Mouse (Mus musculus): ENCODE data around the gene Plpp4. TPM values are rescaled to one million over a fixed set of nuclear protein-coding genes. Genes with fewer than 3 reads are reported as not detected.

The Plpp4 gene
- polyA plus RNA-seq (2015; fragmentation: Nextera tagmentation; extraction: Ambion mirVana), result 0.28 and 0.54 TPM in 2 replicates

DNA sequence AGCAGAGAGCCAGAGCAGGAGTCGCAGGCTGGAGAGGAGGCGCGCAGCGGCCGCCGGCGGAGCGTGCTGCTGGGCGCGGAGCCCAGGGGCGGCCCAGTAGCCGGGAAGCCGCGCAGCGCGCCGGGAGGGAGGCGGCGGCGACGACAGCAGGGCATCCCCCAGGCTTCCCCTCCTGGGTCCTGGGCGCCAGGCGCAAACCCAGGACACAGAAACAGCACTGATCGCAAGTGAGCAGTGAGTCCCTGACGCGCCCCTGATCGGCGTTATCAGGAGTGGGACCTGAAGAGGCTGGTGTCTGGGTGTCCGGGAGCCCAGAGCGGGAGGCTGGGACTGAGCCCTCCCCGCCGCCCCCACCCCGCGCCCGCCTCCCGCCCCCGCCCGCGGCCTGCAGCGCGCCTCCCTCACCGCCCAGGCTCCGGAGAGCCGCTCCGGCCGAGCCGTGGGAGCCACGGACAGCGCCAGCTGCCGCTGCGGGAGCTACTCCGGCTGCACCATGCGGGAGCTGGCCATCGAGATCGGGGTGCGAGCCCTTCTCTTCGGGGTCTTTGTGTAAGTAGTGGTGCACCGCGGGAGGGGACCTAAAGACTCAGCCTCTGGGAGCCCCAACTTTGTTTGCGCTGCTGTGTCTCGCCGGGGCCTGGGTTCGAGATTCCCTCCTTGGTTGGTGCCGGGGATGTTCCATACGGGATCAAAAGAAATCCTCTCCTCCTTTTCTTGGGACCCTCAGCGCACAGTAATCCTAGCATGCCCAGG lies at the start of gene Plpp4:
TSS of gene Plpp4 (plus strand) at position 411 of the 753 bp plus-strand sequence.
- H3K9ac ChIP-seq (ENCODE audit: low read length), result peak within 1 kb of the TSS; percentile 29; the same call in 1 of the 2 replicates
- H3K4me1 ChIP-seq (replicated peaks; ENCODE audit: control insufficient read depth, insufficient read depth, low read length), result no peaks in the 10 kb centered on the region
- H3K4me2 ChIP-seq (ENCODE audit: low read depth, low read length), result peak within 1 kb of the TSS; percentile 73
- peak within 1 kb of the TSS; percentile 43 for H3K4me3 ChIP-seq (ENCODE audit: low read length)
- no peaks in the 10 kb centered on the region for H3K36me3 ChIP-seq (ENCODE audit: control insufficient read depth, insufficient read depth, low read length)
- H3K27me3 ChIP-seq (ENCODE audit: control insufficient read depth, insufficient read depth, low read depth, low read length), result peaks cover 37% of the 10 kb centered on the region
- no peaks in the 10 kb centered on the region for H3K9me3 ChIP-seq (ENCODE audit: control insufficient read depth, low read length)
- 2% methylated on average over 44 of the region's 66 CpGs for WGBS
- H3K27ac ChIP-seq (ENCODE audit: low read length), result no peak within 1 kb of the TSS
- peak; percentile 89 for ATAC-seq (ENCODE audit: low read depth)

DNA sequence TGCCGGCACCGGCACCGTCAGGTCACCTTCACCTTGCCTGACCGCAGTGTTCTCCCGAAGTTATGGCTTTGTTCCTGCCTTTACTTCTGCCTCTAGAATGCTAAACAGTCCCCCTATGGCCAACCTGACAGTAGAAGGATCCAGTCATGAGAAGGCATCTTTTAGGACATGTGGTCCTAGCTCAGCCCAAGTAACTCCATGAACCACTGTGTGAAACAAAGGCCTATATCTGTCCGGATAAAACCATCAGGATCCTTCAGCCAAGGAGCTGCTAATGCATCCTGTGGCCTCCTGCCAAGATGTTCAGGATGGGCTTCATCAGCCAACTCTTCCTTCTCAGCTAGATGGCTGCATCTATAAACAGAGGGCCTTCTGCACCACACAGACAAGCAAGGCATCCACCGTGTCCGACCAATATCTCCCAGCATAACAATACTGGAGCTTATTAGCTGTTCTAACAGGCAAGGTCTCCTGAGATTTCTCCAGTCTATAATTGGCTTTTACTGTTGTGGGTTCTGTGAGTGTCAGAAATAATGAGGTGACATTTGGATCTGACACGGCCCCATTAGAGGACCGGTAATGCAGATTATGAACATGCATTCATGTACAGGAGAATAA lies 40.8 kb upstream of the Plpp4 start:
- ATAC-seq (ENCODE audit: low read depth), result no peak
- H3K9me3 ChIP-seq (ENCODE audit: control insufficient read depth, low read length), result no peaks in the 10 kb centered on the region
- H3K27ac ChIP-seq (ENCODE audit: low read length), result no peak overlapping the region
- H3K27me3 ChIP-seq (ENCODE audit: control insufficient read depth, insufficient read depth, low read depth, low read length), result no peaks in the 10 kb centered on the region
- H3K36me3 ChIP-seq (ENCODE audit: control insufficient read depth, insufficient read depth, low read length), result no peaks in the 10 kb centered on the region
- WGBS, result 66% methylated on average over 10 of the region's 10 CpGs
- no peaks in the 10 kb centered on the region for H3K4me1 ChIP-seq (replicated peaks; ENCODE audit: control insufficient read depth, insufficient read depth, low read length)
- H3K9ac ChIP-seq (ENCODE audit: low read length), result no peak overlapping the region
- no peak overlapping the region for H3K4me3 ChIP-seq (ENCODE audit: low read length)
- H3K4me2 ChIP-seq (ENCODE audit: low read depth, low read length), result no peak overlapping the region

DNA sequence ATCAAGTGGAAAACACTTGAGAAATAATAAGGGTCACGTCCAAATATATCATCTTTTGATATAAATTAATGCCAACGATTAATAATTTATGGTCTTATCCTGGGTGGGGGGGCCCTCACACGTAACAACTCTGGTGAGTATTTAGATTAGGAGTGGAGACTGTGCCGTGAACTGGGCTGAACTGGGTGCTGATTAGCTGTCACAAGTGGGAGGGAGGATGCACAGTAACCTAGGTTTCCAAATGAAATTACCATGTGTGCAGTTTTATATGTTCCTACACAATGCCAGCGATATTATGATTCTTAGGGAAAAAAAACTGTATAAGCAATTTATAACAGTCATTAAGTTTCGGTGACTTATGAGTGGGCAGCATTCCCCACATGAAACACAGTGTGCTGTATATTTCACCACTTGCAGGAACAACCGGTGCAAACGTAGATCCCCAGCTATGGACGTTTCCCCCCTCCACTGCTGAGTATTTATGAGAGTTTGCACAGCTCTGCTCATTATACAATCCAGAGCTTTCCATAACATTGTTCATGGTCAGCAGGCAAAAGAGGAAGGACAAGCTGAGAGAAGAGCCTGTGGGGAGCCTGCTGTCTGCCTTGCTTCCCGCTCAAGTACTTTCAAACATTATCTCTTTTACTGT lies 40.2 kb upstream of the Plpp4 start:
- no peaks in the 10 kb centered on the region for H3K36me3 ChIP-seq (ENCODE audit: control insufficient read depth, insufficient read depth, low read length)
- H3K27me3 ChIP-seq (ENCODE audit: control insufficient read depth, insufficient read depth, low read depth, low read length), result no peaks in the 10 kb centered on the region
- H3K9ac ChIP-seq (ENCODE audit: low read length), result no peak overlapping the region
- no peak overlapping the region for H3K27ac ChIP-seq (ENCODE audit: low read length)
- no peak overlapping the region for H3K4me3 ChIP-seq (ENCODE audit: low read length)
- no peak for ATAC-seq (ENCODE audit: low read depth)
- H3K4me2 ChIP-seq (ENCODE audit: low read depth, low read length), result no peak overlapping the region
- no peaks in the 10 kb centered on the region for H3K4me1 ChIP-seq (replicated peaks; ENCODE audit: control insufficient read depth, insufficient read depth, low read length)
- WGBS, result 52% methylated on average over 10 of the region's 10 CpGs
- H3K9me3 ChIP-seq (ENCODE audit: control insufficient read depth, low read length), result no peaks in the 10 kb centered on the region

DNA sequence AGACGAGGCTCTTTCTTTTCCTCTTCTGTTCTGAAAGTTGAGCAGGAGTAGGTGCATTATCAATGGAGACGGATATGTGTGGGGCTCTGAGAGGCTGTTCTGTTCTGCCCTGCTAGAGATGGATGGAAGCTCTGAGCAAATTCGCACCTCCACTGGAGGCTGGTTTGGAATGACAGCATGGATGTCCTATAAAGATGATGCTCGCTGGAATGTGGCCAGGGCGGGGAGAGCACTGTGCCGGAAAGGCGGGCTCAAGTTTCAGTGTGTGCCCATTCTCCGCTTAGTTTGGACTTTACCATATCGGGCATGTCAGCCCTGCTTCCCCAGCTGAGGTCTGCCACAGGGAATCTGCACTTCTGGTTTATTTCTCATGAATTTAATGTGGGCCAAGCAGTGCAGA lies 35.9 kb upstream of the Plpp4 start:
- H3K9me3 ChIP-seq (ENCODE audit: control insufficient read depth, low read length), result no peaks in the 10 kb centered on the region
- no peaks in the 10 kb centered on the region for H3K4me1 ChIP-seq (replicated peaks; ENCODE audit: control insufficient read depth, insufficient read depth, low read length)
- no peaks in the 10 kb centered on the region for H3K27me3 ChIP-seq (ENCODE audit: control insufficient read depth, insufficient read depth, low read depth, low read length)
- 59% methylated on average over 9 of the region's 9 CpGs for WGBS
- ATAC-seq (ENCODE audit: low read depth), result no peak
- H3K27ac ChIP-seq (ENCODE audit: low read length), result no peak overlapping the region
- no peak overlapping the region for H3K4me3 ChIP-seq (ENCODE audit: low read length)
- H3K9ac ChIP-seq (ENCODE audit: low read length), result no peak overlapping the region
- no peaks in the 10 kb centered on the region for H3K36me3 ChIP-seq (ENCODE audit: control insufficient read depth, insufficient read depth, low read length)
- no peak overlapping the region for H3K4me2 ChIP-seq (ENCODE audit: low read depth, low read length)

DNA sequence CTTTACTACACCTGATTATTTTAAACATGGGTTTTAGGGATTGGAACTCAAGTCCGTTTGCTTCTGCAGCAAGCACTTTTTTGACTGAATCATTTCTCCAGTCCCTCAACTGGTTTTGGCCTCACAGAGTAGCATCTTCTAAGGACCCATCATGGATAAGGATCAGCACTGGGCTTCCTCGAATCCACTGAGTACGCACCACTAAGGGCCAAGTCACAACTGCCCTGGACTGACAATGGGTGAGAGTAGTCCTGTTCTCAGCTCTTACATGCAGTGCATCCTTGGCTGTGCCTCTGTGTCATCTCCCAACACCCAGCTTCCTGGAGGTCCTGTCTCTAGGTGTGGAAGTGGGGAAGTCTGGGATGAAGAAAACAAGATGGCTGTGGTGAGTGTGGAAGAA lies 35.2 kb upstream of the Plpp4 start:
- H3K4me3 ChIP-seq (ENCODE audit: low read length), result no peak overlapping the region
- H3K4me2 ChIP-seq (ENCODE audit: low read depth, low read length), result no peak overlapping the region
- H3K36me3 ChIP-seq (ENCODE audit: control insufficient read depth, insufficient read depth, low read length), result no peaks in the 10 kb centered on the region
- H3K4me1 ChIP-seq (replicated peaks; ENCODE audit: control insufficient read depth, insufficient read depth, low read length), result no peaks in the 10 kb centered on the region
- no peak for ATAC-seq (ENCODE audit: low read depth)
- H3K9me3 ChIP-seq (ENCODE audit: control insufficient read depth, low read length), result no peaks in the 10 kb centered on the region
- 81% methylated on average over 3 of the region's 3 CpGs for WGBS
- no peaks in the 10 kb centered on the region for H3K27me3 ChIP-seq (ENCODE audit: control insufficient read depth, insufficient read depth, low read depth, low read length)
- H3K27ac ChIP-seq (ENCODE audit: low read length), result no peak overlapping the region
- H3K9ac ChIP-seq (ENCODE audit: low read length), result no peak overlapping the region

DNA sequence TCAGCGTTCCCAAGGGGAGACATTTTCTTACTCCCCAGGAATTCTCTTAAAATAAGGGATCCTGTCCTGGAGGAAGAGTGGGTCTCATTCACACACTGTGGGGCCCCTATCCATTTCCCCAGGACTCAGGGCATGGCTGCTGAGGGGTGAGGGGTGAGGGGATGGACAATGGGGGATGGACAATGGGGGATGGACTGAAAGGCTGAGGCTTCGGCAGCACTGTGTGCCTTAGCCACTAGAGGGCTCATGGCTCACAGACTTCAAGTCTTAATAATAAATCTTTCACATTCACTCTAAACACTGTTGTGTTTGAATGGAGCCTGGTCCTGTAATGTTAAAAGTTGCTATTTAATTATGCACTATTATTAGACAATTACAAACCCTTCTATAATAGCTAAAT lies 21.4 kb upstream of the Plpp4 start:
- no peak overlapping the region for H3K27ac ChIP-seq (ENCODE audit: low read length)
- no peaks in the 10 kb centered on the region for H3K27me3 ChIP-seq (ENCODE audit: control insufficient read depth, insufficient read depth, low read depth, low read length)
- no peak overlapping the region for H3K4me3 ChIP-seq (ENCODE audit: low read length)
- H3K9ac ChIP-seq (ENCODE audit: low read length), result no peak overlapping the region
- H3K4me2 ChIP-seq (ENCODE audit: low read depth, low read length), result no peak overlapping the region
- no peaks in the 10 kb centered on the region for H3K4me1 ChIP-seq (replicated peaks; ENCODE audit: control insufficient read depth, insufficient read depth, low read length)
- ATAC-seq (ENCODE audit: low read depth), result no peak
- no peaks in the 10 kb centered on the region for H3K9me3 ChIP-seq (ENCODE audit: control insufficient read depth, low read length)
- WGBS, result 41% methylated on average over 2 of the region's 2 CpGs
- no peaks in the 10 kb centered on the region for H3K36me3 ChIP-seq (ENCODE audit: control insufficient read depth, insufficient read depth, low read length)

DNA sequence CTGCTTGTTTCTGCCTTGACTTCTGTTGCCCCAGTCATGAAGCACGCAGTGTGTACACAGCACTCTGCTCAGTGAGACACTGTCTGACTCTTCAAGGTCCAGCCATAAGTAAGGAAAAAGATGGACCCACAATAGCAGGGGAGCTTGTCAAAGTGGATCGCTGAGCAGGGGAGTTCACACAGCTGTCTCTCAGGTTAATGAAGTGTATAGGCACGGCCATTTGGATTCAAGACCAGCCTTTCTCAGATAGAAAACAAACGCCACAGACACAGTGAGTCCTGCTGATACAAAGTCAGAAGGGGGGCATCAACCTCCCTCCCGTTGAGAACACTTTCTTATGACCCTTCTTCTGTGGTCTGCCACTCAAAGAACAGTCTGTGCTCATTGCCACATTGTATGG lies 20.8 kb upstream of the Plpp4 start:
- Histone ChIP-seq H3K4me2 (ENCODE audit: low read depth, low read length) (no peak overlapping the region), H3K4me3 (ENCODE audit: low read length) (no peak overlapping the region), H3K36me3 (ENCODE audit: control insufficient read depth, insufficient read depth, low read length) (no peaks in the 10 kb centered on the region), H3K27me3 (ENCODE audit: control insufficient read depth, insufficient read depth, low read depth, low read length) (no peaks in the 10 kb centered on the region), H3K9me3 (ENCODE audit: control insufficient read depth, low read length) (no peaks in the 10 kb centered on the region), H3K27ac (ENCODE audit: low read length) (no peak overlapping the region), H3K9ac (ENCODE audit: low read length) (no peak overlapping the region), H3K4me1 (replicated peaks; ENCODE audit: control insufficient read depth, insufficient read depth, low read length) (no peaks in the 10 kb centered on the region)
- 65% methylated on average over 5 of the region's 5 CpGs for WGBS
- ATAC-seq (ENCODE audit: low read depth), result no peak

DNA sequence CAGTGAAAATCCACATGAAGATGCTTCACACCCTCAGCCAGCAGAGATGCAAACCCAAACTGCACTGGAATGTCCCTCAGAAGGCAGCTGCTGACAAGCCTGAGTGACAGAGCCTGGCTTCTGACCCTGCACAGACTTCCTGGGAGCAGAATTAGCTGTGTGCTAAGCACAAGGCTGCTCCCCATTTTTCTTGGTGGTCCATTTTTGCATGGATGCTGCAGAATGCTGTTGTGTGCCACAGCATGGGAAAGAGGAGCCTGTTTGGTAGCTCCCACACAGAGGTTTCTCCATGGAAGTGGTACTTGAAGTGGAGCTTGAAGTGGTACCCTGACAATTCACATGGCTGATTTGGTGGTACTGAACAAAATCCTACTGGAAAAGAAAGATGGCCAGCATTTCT lies 5.8 kb upstream of the Plpp4 start:
- H3K4me1 ChIP-seq (replicated peaks; ENCODE audit: control insufficient read depth, insufficient read depth, low read length), result no peaks in the 10 kb centered on the region
- no peak overlapping the region for H3K4me3 ChIP-seq (ENCODE audit: low read length)
- ATAC-seq (ENCODE audit: low read depth), result no peak
- H3K27ac ChIP-seq (ENCODE audit: low read length), result no peak overlapping the region
- H3K27me3 ChIP-seq (ENCODE audit: control insufficient read depth, insufficient read depth, low read depth, low read length), result peaks cover 12% of the 10 kb centered on the region
- no peak overlapping the region for H3K9ac ChIP-seq (ENCODE audit: low read length)
- no peak overlapping the region for H3K4me2 ChIP-seq (ENCODE audit: low read depth, low read length)
- no peaks in the 10 kb centered on the region for H3K36me3 ChIP-seq (ENCODE audit: control insufficient read depth, insufficient read depth, low read length)
- H3K9me3 ChIP-seq (ENCODE audit: control insufficient read depth, low read length), result no peaks in the 10 kb centered on the region

DNA sequence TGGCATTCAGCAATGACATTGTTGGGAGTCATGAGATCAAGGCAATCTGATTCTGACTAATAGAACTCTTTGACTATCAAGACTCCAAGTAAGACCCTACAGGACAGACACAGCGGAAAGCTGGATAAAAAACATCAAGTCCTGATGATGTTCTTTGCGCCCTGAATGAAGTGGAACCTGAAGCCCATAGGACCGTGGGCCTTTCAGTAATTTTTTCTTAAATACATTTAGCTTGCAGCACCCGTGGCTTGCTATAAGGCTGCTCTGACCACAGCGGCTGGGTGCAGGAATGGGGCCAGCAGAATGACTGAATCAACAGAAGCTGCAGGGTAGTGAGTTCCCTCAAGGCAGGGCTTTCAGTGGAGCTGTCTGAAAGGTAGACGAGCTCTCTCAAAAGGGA lies 3.4 kb upstream of the Plpp4 start:
- H3K27ac ChIP-seq (ENCODE audit: low read length), result no peak overlapping the region
- H3K36me3 ChIP-seq (ENCODE audit: control insufficient read depth, insufficient read depth, low read length), result no peaks in the 10 kb centered on the region
- H3K4me1 ChIP-seq (replicated peaks; ENCODE audit: control insufficient read depth, insufficient read depth, low read length), result no peaks in the 10 kb centered on the region
- 82% methylated on average over 6 of the region's 6 CpGs for WGBS
- H3K4me2 ChIP-seq (ENCODE audit: low read depth, low read length), result no peak overlapping the region
- no peak for ATAC-seq (ENCODE audit: low read depth)
- H3K27me3 ChIP-seq (ENCODE audit: control insufficient read depth, insufficient read depth, low read depth, low read length), result peaks cover 36% of the 10 kb centered on the region
- no peak overlapping the region for H3K9ac ChIP-seq (ENCODE audit: low read length)
- H3K9me3 ChIP-seq (ENCODE audit: control insufficient read depth, low read length), result no peaks in the 10 kb centered on the region
- no peak overlapping the region for H3K4me3 ChIP-seq (ENCODE audit: low read length)
